Comparison of ENCODE assay signal across 8 mouse cellular contexts in the genomic region with DNA sequence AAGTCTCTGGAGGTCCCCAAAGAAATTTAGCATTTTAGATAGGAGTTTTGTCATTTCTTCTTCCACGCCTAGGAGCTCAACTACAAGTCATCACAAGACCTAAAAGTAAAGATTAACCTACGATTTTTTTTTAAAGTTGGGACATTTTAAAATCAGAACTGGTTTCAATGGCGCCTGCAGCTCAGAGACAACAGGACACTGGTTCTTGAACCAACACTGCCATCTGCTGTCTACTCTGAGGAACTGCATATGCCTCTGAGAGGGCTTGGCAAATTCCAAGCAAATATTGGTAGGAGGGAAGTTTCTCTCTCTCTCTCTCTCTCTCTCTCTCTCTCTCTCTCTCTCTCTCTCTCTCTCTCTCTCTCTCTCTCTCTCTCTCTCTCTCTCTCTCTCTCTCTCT. TPM values are rescaled to one million over a fixed set of nuclear protein-coding genes. Genes with fewer than 3 reads are reported as not detected.
DNase-seq lines count a peak whose midpoint lies in the region; ATAC-seq and TF ChIP-seq lines count a peak whose summit lies in the region.

No protein-coding gene starts in this region.

- H3K4me2 ChIP-seq in liver, embryonic 13.5 days = peak overlapping the region; percentile 58

- H3K4me1 ChIP-seq in ES-E14 (ENCODE audit: control insufficient read depth in 2 of 2, insufficient read depth in 2 of 2, low read length in 2 of 2, poor library complexity in 1 of 2) = peaks cover 0 to 3% of the 10 kb centered on the region in 2 experiments; a peak in 1 of 4 replicates
- H3K4me1 ChIP-seq in liver, embryonic 13.5 days (replicated peaks) = peaks cover 15% of the 10 kb centered on the region

- H3K9ac ChIP-seq in ES-E14 (ENCODE audit: insufficient read depth, low read depth, low read length, poor library complexity, severe bottlenecking) = no peak overlapping the region
- no peak overlapping the region for H3K9ac ChIP-seq in liver, embryonic 13.5 days

- 0% methylated on average over 3 of the region's 3 CpGs for WGBS in liver, embryonic 13.5 days (ENCODE audit: insufficient replicate concordance)

- no peak for ATAC-seq in liver, embryonic 13.5 days (ENCODE audit: low read depth)

- in situ Hi-C loops in ES-E14 (cut with MboI; ENCODE audit: low sequenced_read_pairs in 2 of 2, unreplicated experiment in 2 of 2) = loop anchor here (5.0 to 25.0 kb wide), 4 partner anchors 545 to 845 kb away; no protein-coding TSS in a partner anchor

- H3K4me3 ChIP-seq in ES-E14 (ENCODE audit: insufficient read depth in 1 of 2, low read depth in 1 of 2, low read length in 2 of 2, poor library complexity in 1 of 2, severe bottlenecking in 1 of 2) = peak overlapping the region in 1 of 2 experiments; percentile 67; a peak in 1 of 4 replicates
- H3K4me3 ChIP-seq in liver, embryonic 13.5 days (replicated peaks) = peak overlapping the region; percentile 40; the same call in 1 of the 2 replicates

- peaks cover 53% of the 10 kb centered on the region for H3K27me3 ChIP-seq in liver, embryonic 13.5 days

- H3K27ac ChIP-seq in ES-E14 (ENCODE audit: insufficient read depth, low read depth, low read length, poor library complexity, severe bottlenecking) = no peak overlapping the region
- no peak overlapping the region for H3K27ac ChIP-seq in liver, embryonic 13.5 days

- H3K9me3 ChIP-seq in ES-E14 (ENCODE audit: control insufficient read depth, insufficient read depth, low read depth, low read length) = no peaks in the 10 kb centered on the region
- no peaks in the 10 kb centered on the region for H3K9me3 ChIP-seq in liver, embryonic 13.5 days (replicated peaks)

- peak; percentile 69 to 73 for DNase-seq in B cell, adult 2 months
- no peak for DNase-seq in ES-E14 (ENCODE audit: low read depth, low spot score)
- peak; percentile 79 to 87 for DNase-seq in cerebellum, postnatal 10 days
- peak; percentile 44 to 69 for DNase-seq in frontal cortex, postnatal 36 days (ENCODE audit: low spot score in 2 of 2)
- DNase-seq in kidney, adult 11 months = peak; percentile 48
- DNase-seq in liver, embryonic 13.5 days = no peak
- DNase-seq in natural killer cell, adult 2 months (ENCODE audit: low spot score in 2 of 2) = peak; percentile 41 to 57
- DNase-seq in urinary bladder, adult 18-20 months (ENCODE audit: low spot score in 2 of 2) = no peak

- no peaks in the 10 kb centered on the region for H3K36me3 ChIP-seq in ES-E14 (ENCODE audit: control insufficient read depth, insufficient read depth, low read length, poor library complexity, severe bottlenecking)
- H3K36me3 ChIP-seq in liver, embryonic 13.5 days = no peaks in the 10 kb centered on the region

TF ChIP-seq in ES-E14, 5 proteins besides CTCF, POLR2A, EP300 and RAD21:
- TF ChIP-seq HCFC1 (IDR thresholded peaks at IDR 0.05; ENCODE audit: borderline replicate concordance, insufficient read depth, low read length) (no peak), ZC3H11A (IDR thresholded peaks at IDR 0.05; ENCODE audit: borderline replicate concordance, low read depth, low read length) (peak; percentile 97), CHD2 (IDR thresholded peaks at IDR 0.05; ENCODE audit: low read depth, low read length) (no peak), MAFK (IDR thresholded peaks at IDR 0.05; ENCODE audit: insufficient read depth, low read depth, low read length) (no peak)
TF ChIP-seq in ES-E14: peak in this region for 1.

RNA-seq across cellular contexts. Expression of a gene that starts 4.9 kb away (rescaled TPM):
- total RNA-seq in ES-E14 (2012; rRNA removed) = 2.8 and 10.2 TPM in 2 replicates
- polyA plus RNA-seq in liver, embryonic 13.5 days (2015; fragmentation: Nextera tagmentation; extraction: Ambion mirVana) = 2.6 and 3.3 TPM in 2 replicates

Comparison
In these comparisons a context has a peak if more than half of its experiments do, and no peak if none do; other contexts are left out.
1. DNase-seq: peak in B cell, adult 2 months (2 of 2), cerebellum, postnatal 10 days (2 of 2), frontal cortex, postnatal 36 days (2 of 2), kidney, adult 11 months (single experiment) and natural killer cell, adult 2 months (2 of 2); none in ES-E14 (single experiment), liver, embryonic 13.5 days (single experiment) and urinary bladder, adult 18-20 months (0 of 2).